Mouse (Mus musculus): Measurements from ENCODE around the gene Trpm3.

DNA sequence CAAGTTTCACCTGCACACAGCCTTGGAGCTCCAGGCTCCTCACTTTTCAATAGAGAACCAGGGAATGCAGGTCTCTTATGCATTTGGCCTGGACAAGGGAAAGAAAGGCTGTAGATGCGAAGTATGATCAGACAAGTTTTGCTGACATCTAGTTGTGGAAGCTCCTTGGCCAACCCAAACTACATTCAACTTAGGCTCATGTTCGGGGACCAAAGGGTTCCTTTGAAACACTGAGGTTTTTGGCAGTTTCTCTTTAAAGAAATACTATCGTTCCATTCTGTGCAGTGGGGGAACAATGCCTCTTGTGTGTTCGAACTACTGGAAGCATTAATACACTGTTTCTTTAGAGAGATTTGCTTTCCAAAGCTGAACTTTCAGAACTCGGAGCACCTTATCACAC is 553.1 kb downstream of the Trpm3 start:
- TF ChIP-seq POLR2A (IDR thresholded peaks at IDR 0.05; ENCODE audit: control insufficient read depth, low read depth, low read length) (no peak), CTCF (IDR thresholded peaks at IDR 0.05; ENCODE audit: control insufficient read depth, insufficient read depth, insufficient replicate concordance, low read depth, low read length) (no peak)
